Mouse (Mus musculus): ENCODE measurements around the gene Babam1. TPM values are rescaled to one million over a fixed set of nuclear protein-coding genes. Genes with fewer than 3 reads are reported as not detected.

Gene Babam1
- polyA plus RNA-seq, 1 experiment from 2014 or later: 109 TPM

DNA sequence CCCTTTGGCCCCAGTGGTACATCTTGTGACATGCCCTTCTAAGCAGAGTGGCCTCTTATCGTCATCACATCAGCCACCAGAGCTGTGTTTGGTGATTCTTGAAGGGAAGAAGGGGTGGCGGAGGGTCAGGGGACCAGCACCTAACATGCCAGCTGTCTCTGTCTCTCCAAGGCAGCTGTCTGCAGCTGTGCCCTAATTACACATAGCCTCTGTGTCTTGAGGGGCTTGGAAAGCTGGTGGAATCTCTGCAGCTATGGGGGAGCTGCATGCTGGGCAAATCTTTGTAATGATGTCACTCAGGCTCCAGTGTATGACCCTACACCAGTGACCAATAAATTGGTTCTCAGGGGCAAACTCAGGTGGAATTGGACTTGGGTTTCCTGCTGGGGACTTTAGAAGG lies 56.0 kb downstream of the Babam1 start:
- peaks cover 10% of the 10 kb centered on the region for H3K36me3 ChIP-seq (ENCODE audit: control insufficient read depth, insufficient read depth, low read length)
- DNase-seq (ENCODE audit: low spot score) (no peak), ATAC-seq (ENCODE audit: insufficient read depth, low FRiP score, low TSS enrichment) (no peak)
- no peaks in the 10 kb centered on the region for H3K27me3 ChIP-seq (ENCODE audit: control insufficient read depth, insufficient read depth, low read length)
- H3K9ac ChIP-seq (ENCODE audit: low read length): no peak overlapping the region
- H3K27ac ChIP-seq (ENCODE audit: low read depth, low read length): no peak overlapping the region
- WGBS: 86% methylated on average over 2 of the region's 2 CpGs
- no peak overlapping the region for H3K4me2 ChIP-seq (ENCODE audit: low read depth)
- no peaks in the 10 kb centered on the region for H3K9me3 ChIP-seq (ENCODE audit: control insufficient read depth, low read length)
- no peak overlapping the region for H3K4me3 ChIP-seq (ENCODE audit: low read depth, low read length)
- no peaks in the 10 kb centered on the region for H3K4me1 ChIP-seq (ENCODE audit: control insufficient read depth, insufficient read depth, low read length)

Other genes with a start within 250 kb of the Babam1 start
- 21.4 and 21.9 TPM in 2 replicates for gene Myo9b, start 124.1 kb upstream of the Babam1 start, polyA plus RNA-seq (2014; fragmentation: Nextera tagmentation; extraction: Ambion mirVana)
- 63.6 and 67.6 TPM in 2 replicates for gene Haus8, start 123.9 kb upstream of the Babam1 start, polyA plus RNA-seq (2014; fragmentation: Nextera tagmentation; extraction: Ambion mirVana)
- gene Use1, start 30.0 kb upstream of the Babam1 start, polyA plus RNA-seq (2014; fragmentation: Nextera tagmentation; extraction: Ambion mirVana): 78.9 and 81.5 TPM in 2 replicates
- 3.4 and 3.8 TPM in 2 replicates for gene Ocel1, start 25.6 kb upstream of the Babam1 start, polyA plus RNA-seq (2014; fragmentation: Nextera tagmentation; extraction: Ambion mirVana)
- gene Nr2f6, start 14.9 kb upstream of the Babam1 start, polyA plus RNA-seq (2014; fragmentation: Nextera tagmentation; extraction: Ambion mirVana): 83.4 and 84.0 TPM in 2 replicates
- 3.9 and 4.5 TPM in 2 replicates for gene Ushbp1, start 1.1 kb upstream of the Babam1 start, polyA plus RNA-seq (2014; fragmentation: Nextera tagmentation; extraction: Ambion mirVana)
- gene Ankle1, start 9.1 kb downstream of the Babam1 start, polyA plus RNA-seq (2014; fragmentation: Nextera tagmentation; extraction: Ambion mirVana): 18.1 and 18.4 TPM in 2 replicates
- 60.7 and 63.4 TPM in 2 replicates for gene Abhd8, start 66.8 kb downstream of the Babam1 start, polyA plus RNA-seq (2014; fragmentation: Nextera tagmentation; extraction: Ambion mirVana)
- 196 and 205 TPM in 2 replicates for gene Mrpl34, start 68.1 kb downstream of the Babam1 start, polyA plus RNA-seq (2014; fragmentation: Nextera tagmentation; extraction: Ambion mirVana)
- gene Dda1, start 72.3 kb downstream of the Babam1 start, polyA plus RNA-seq (2014; fragmentation: Nextera tagmentation; extraction: Ambion mirVana): 162 and 170 TPM in 2 replicates
- gene Ano8, start 89.1 kb downstream of the Babam1 start, polyA plus RNA-seq (2014; fragmentation: Nextera tagmentation; extraction: Ambion mirVana): 5.6 and 6.3 TPM in 2 replicates
- 6.0 and 8.4 TPM in 2 replicates for gene Gtpbp3, start 91.2 kb downstream of the Babam1 start, polyA plus RNA-seq (2014; fragmentation: Nextera tagmentation; extraction: Ambion mirVana)
- gene Plvap, start 114.9 kb downstream of the Babam1 start, polyA plus RNA-seq (2014; fragmentation: Nextera tagmentation; extraction: Ambion mirVana): 49.5 and 53.0 TPM in 2 replicates
- 0.16 TPM in 1 of 2 replicates, not detected in the other for gene Ccdc194, start 128.8 kb downstream of the Babam1 start, polyA plus RNA-seq (2014; fragmentation: Nextera tagmentation; extraction: Ambion mirVana)
- gene Bst2, start 140.6 kb downstream of the Babam1 start, polyA plus RNA-seq (2014; fragmentation: Nextera tagmentation; extraction: Ambion mirVana): 3.7 and 4.9 TPM in 2 replicates
- 64.7 and 69.8 TPM in 2 replicates for gene Mvb12a, start 146.1 kb downstream of the Babam1 start, polyA plus RNA-seq (2014; fragmentation: Nextera tagmentation; extraction: Ambion mirVana)
- 0.24 TPM in 1 of 2 replicates, not detected in the other for gene Tmem221, start 162.0 kb downstream of the Babam1 start, polyA plus RNA-seq (2014; fragmentation: Nextera tagmentation; extraction: Ambion mirVana)
- not detected in 2 replicates for gene Nxnl1, start 169.7 kb downstream of the Babam1 start, polyA plus RNA-seq (2014; fragmentation: Nextera tagmentation; extraction: Ambion mirVana)
- gene Slc27a1, start 172.0 kb downstream of the Babam1 start, polyA plus RNA-seq (2014; fragmentation: Nextera tagmentation; extraction: Ambion mirVana): 10.5 and 12.7 TPM in 2 replicates
- gene Pgls, start 195.3 kb downstream of the Babam1 start, polyA plus RNA-seq (2014; fragmentation: Nextera tagmentation; extraction: Ambion mirVana): 212 and 216 TPM in 2 replicates
- gene Fam129c, start 200.8 kb downstream of the Babam1 start, polyA plus RNA-seq (2014; fragmentation: Nextera tagmentation; extraction: Ambion mirVana): 3.6 and 4.2 TPM in 2 replicates
- 54.5 and 57.4 TPM in 2 replicates for gene Colgalt1, start 214.1 kb downstream of the Babam1 start, polyA plus RNA-seq (2014; fragmentation: Nextera tagmentation; extraction: Ambion mirVana)

All from neural tube, embryonic 11.5 days (tissue).